Comparison of ENCODE assay signal across 12 mouse cellular contexts in the genomic region with DNA sequence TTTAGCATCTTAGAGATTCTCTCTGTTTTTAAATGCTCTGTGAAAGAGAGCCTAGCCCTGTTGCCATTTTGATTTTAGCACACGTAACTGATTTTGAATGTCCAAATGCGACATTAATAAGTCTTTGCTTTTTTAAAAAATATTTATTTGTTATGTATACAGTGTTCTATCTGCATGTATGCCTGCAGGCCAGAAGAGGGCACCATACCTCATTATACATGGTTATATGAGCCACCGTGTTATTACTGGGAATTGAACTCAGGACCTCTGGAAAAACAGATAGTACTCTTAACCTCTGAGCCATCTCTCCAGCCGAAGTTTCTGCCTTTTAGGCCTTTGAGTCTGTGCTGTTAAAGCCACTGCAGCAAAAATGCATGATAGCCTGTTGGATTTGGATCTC. TPM values are rescaled to one million over a fixed set of nuclear protein-coding genes. Genes with fewer than 3 reads are reported as not detected.
A peak's percentile ranks its signal among the peaks of the same experiment; 100 is the strongest.
DNase-seq lines count a peak whose midpoint lies in the region; ATAC-seq and TF ChIP-seq lines count a peak whose summit lies in the region.
"Had no signal": no experiment of that assay in that cellular context is flagged by ENCODE, and none has a peak within 500 bp of the region (broad histone marks: within the 10 kb centered on the region; RNA-seq: fewer than 3 reads in every experiment).

No protein-coding gene starts in this region.

- no peaks in the 10 kb centered on the region for H3K79me2 ChIP-seq in MEL (ENCODE audit: control insufficient read depth, insufficient read depth, low read length, poor library complexity)

- no peak overlapping the region for H3K9ac ChIP-seq in heart, postnatal 0 days (replicated peaks; ENCODE audit: low read depth, low read length)
- no peak overlapping the region for H3K9ac ChIP-seq in MEL (ENCODE audit: control insufficient read depth, low read depth, low read length, poor library complexity, severe bottlenecking)
- H3K9ac ChIP-seq: kidney, embryonic 15.5 days had no signal

- no peaks in the 10 kb centered on the region for H3K4me1 ChIP-seq in heart, postnatal 0 days (ENCODE audit: control insufficient read depth, insufficient read depth)
- no peaks in the 10 kb centered on the region for H3K4me1 ChIP-seq in MEL (ENCODE audit: control insufficient read depth in 1 of 2, insufficient read depth in 2 of 2, low read length in 2 of 2)
- H3K4me1 ChIP-seq: kidney, embryonic 15.5 days had no signal

- no peak for ATAC-seq in heart, postnatal 0 days (ENCODE audit: insufficient read depth, low read depth)

- TF ChIP-seq POLR2A in MEL (IDR thresholded peaks at IDR 0.05; ENCODE audit: control insufficient read depth in 1 of 2, insufficient read depth in 1 of 2, low read depth in 1 of 2, low read length in 2 of 2, poor library complexity in 1 of 2), result no peak

- no peaks in the 10 kb centered on the region for H3K27me3 ChIP-seq in heart, postnatal 0 days (ENCODE audit: control insufficient read depth, insufficient read depth, low read length)
- H3K27me3 ChIP-seq in MEL (ENCODE audit: control insufficient read depth in 1 of 2, insufficient read depth in 2 of 2, low read length in 2 of 2), result no peaks in the 10 kb centered on the region
- H3K27me3 ChIP-seq: kidney, embryonic 15.5 days had no signal

- no peak overlapping the region for H3K27ac ChIP-seq in heart, postnatal 0 days (ENCODE audit: low read depth)
- no peak overlapping the region for H3K27ac ChIP-seq in MEL (ENCODE audit: control insufficient read depth, low read depth, low read length)
- H3K27ac ChIP-seq: kidney, embryonic 15.5 days had no signal

- no peaks in the 10 kb centered on the region for H3K9me3 ChIP-seq in heart, postnatal 0 days (replicated peaks; ENCODE audit: control insufficient read depth, low read length)
- H3K9me3 ChIP-seq in MEL (replicated peaks; ENCODE audit: insufficient read depth, low read length), result no peaks in the 10 kb centered on the region
- H3K9me3 ChIP-seq: kidney, embryonic 15.5 days had no signal

- no peak for DNase-seq in heart, postnatal 0 days (ENCODE audit: low spot score)
- no peak for DNase-seq in heart, adult 18-20 months
- peak; percentile 3 for DNase-seq in lung, postnatal 10 days
- DNase-seq in lung, postnatal 25 days (ENCODE audit: low spot score), result no peak
- DNase-seq in MEL (ENCODE audit: low read depth, low spot score), result peak; percentile 55
- peak; percentile 25 for DNase-seq in naive thymus-derived CD4-positive, alpha-beta T cell, adult 2 months (ENCODE audit: low read depth)
- no peak for DNase-seq in adrenal gland, postnatal 36 days
- no peak for DNase-seq in urinary bladder, adult 2 months (ENCODE audit: low spot score)
- DNase-seq: adrenal gland, postnatal 10 days; lung, postnatal 4 days had no signal

- 89% methylated on average over 4 of the region's 4 CpGs for WGBS in heart, postnatal 0 days

- peak; percentile 32 for TF ChIP-seq CTCF in heart, postnatal 0 days (IDR thresholded peaks at IDR 0.05; ENCODE audit: low read depth)
- TF ChIP-seq CTCF in MEL (IDR thresholded peaks at IDR 0.05 in 2 of 3, conservative IDR thresholded peaks at IDR 0.05 in 1 of 3; ENCODE audit: control insufficient read depth in 1 of 3, insufficient read depth in 1 of 3, low read depth in 2 of 3, low read length in 3 of 3, poor library complexity in 1 of 3, severe bottlenecking in 1 of 3), result peak; percentile 16 to 57 (median 47); a peak in 4 of 6 replicates

- H3K36me3 ChIP-seq in heart, postnatal 0 days (replicated peaks; ENCODE audit: control insufficient read depth, insufficient read depth, low read length), result peaks cover 30% of the 10 kb centered on the region
- peaks cover 0 to 37% of the 10 kb centered on the region in 2 experiments; a peak in 2 of 4 replicates for H3K36me3 ChIP-seq in MEL (ENCODE audit: control insufficient read depth in 1 of 2, insufficient read depth in 2 of 2, low read length in 2 of 2)

- TF ChIP-seq EP300 in heart, postnatal 0 days (IDR thresholded peaks at IDR 0.05; ENCODE audit: low read depth), result no peak
- TF ChIP-seq EP300 in MEL (IDR thresholded peaks at IDR 0.05; ENCODE audit: low read depth in 1 of 2, low read length in 2 of 2), result no peak

- TF ChIP-seq RAD21 in MEL (IDR thresholded peaks at IDR 0.05; ENCODE audit: low read depth, low read length), result no peak; the same call in 1 of the 2 replicates

- H3K4me3 ChIP-seq in heart, postnatal 0 days (ENCODE audit: low read depth, low read length), result no peak overlapping the region
- H3K4me3 ChIP-seq in MEL (ENCODE audit: control insufficient read depth in 1 of 2, insufficient read depth in 1 of 2, low read depth in 2 of 2, low read length in 2 of 2), result no peak overlapping the region
- H3K4me3 ChIP-seq: erythroblast, embryonic 14.5 days; kidney, embryonic 15.5 days had no signal

- H3K4me2 ChIP-seq in heart, postnatal 0 days (ENCODE audit: low read depth, low read length), result no peak overlapping the region
- H3K4me2 ChIP-seq: kidney, embryonic 15.5 days had no signal

TF ChIP-seq in MEL, 35 proteins besides CTCF, POLR2A, EP300 and RAD21:
- TF ChIP-seq TBP (IDR thresholded peaks at IDR 0.05; ENCODE audit: low read depth, low read length) (peak; percentile 76), ZC3H11A (IDR thresholded peaks at IDR 0.05; ENCODE audit: low read depth, low read length) (no peak; the same call in 1 of the 2 replicates), MXI1 (IDR thresholded peaks at IDR 0.05; ENCODE audit: low read depth, low read length) (no peak), SMC3 (IDR thresholded peaks at IDR 0.05; ENCODE audit: low read depth, low read length) (peak; percentile 40), MAX (IDR thresholded peaks at IDR 0.05; ENCODE audit: low read length) (no peak), NELFE (IDR thresholded peaks at IDR 0.05; ENCODE audit: low read depth, low read length) (no peak)

RNA-seq across cellular contexts. Expression of a gene that starts 35.8 kb away (rescaled TPM):
- total RNA-seq in heart, postnatal 0 days (2014; rRNA removed; ENCODE audit: low replicate concordance), result 14.6 and 16.5 TPM in 2 replicates
- 4.8 and 4.9 TPM in 2 replicates for polyA plus RNA-seq in heart, postnatal 0 days (2015; fragmentation: Nextera tagmentation; extraction: Ambion mirVana)
- 10 to 100 TPM; 16.9 to 21.3 TPM for total RNA-seq in heart, adult 18-20 months (2021)
- 12.1 and 13.6 TPM in 2 replicates for total RNA-seq in MEL (2012; rRNA removed)
- 10 to 100 TPM; 16.0 to 39.4 TPM for polyA plus RNA-seq in MEL (2012; ENCODE audit: insufficient read depth in 1 of 2, insufficient read length in 2 of 2, low read depth in 1 of 2, low replicate concordance in 2 of 2, missing spikeins in 1 of 2)
- 10 to 100 TPM; 24.3 to 31.8 TPM for total RNA-seq in adrenal gland, postnatal 36 days (2021)
- polyA plus RNA-seq in urinary bladder, adult 2 months (2012; rRNA removed), result 15.2 and 15.5 TPM in 2 replicates

Comparison
In these comparisons a context has a peak if more than half of its experiments do, and no peak if none do; other contexts are left out.
1. DNase-seq: peak in lung, postnatal 10 days (single experiment), MEL (single experiment) and naive thymus-derived CD4-positive, alpha-beta T cell, adult 2 months (single experiment); none in heart, postnatal 0 days (single experiment), heart, adult 18-20 months (0 of 2), lung, postnatal 25 days (single experiment), adrenal gland, postnatal 36 days (0 of 2) and urinary bladder, adult 2 months (single experiment).